Mouse (Mus musculus): ENCODE data around the gene Erbb3. TPM values are rescaled to one million over a fixed set of nuclear protein-coding genes. Genes with fewer than 3 reads are reported as not detected.
"Not testable (repeated sequence)": the region's sequence is repeated elsewhere in the genome, so short reads cannot be mapped to it uniquely, and the experiment has no call there.

The Erbb3 gene
- 0.59 and 0.75 TPM in 2 replicates for polyA plus RNA-seq (2011; ENCODE audit: insufficient read depth, insufficient read length, low replicate concordance, missing spikeins)

- TF ChIP-seq CTCF (IDR thresholded peaks at IDR 0.05; ENCODE audit: control insufficient read depth, insufficient read depth, low read length) (no peak), POLR2A (IDR thresholded peaks at IDR 0.05; ENCODE audit: borderline replicate concordance, control insufficient read depth, low read depth, low read length) (no peak)
- under 1% methylated on average over 43 of the region's 43 CpGs for WGBS
- H3K27ac ChIP-seq (ENCODE audit: control insufficient read depth, insufficient read depth, low read depth, low read length, poor library complexity): no peak within 1 kb of the TSS
Observed at GRCm38 (mm10) chr10:128589464-128590192, at the start of gene Erbb3. Gene Erbb3, minus strand, starts transcription at chr10:128589652.

DNA sequence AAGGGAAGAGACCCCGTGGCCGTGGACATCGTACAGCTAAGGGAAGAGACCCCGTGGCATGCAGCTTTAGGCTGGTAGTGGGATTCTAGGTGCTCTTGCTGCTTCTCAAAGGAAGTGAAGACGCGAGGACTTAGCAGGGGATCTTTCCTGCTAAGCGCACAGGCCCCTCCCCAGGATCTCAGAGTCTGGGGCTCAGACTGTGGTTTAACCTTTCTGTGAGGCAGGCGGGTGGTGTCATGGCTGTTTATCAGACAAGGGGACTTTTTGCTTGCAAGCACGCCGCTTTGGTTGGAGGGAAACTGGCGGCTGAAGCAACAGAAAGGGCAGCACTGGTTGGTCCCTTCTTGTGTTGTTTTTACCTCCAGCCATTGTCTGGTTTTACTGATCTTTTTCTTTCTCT lies 47.6 kb upstream of the Erbb3 start:
- H3K4me3 ChIP-seq (replicated peaks; ENCODE audit: control insufficient read depth, low read depth, low read length): no peak overlapping the region
- WGBS: 11% methylated on average over 11 of the region's 11 CpGs
- TF ChIP-seq POLR2A (IDR thresholded peaks at IDR 0.05; ENCODE audit: borderline replicate concordance, control insufficient read depth, low read depth, low read length): no peak
- no peak overlapping the region for H3K27ac ChIP-seq (ENCODE audit: control insufficient read depth, insufficient read depth, low read depth, low read length, poor library complexity)
- H3K4me1 ChIP-seq (ENCODE audit: control insufficient read depth, insufficient read depth, low read length): no peaks in the 10 kb centered on the region

More at GRCm38 (mm10) chr10:128589464-128590192, at the start of gene Erbb3:
- H3K4me1 ChIP-seq (ENCODE audit: control insufficient read depth, insufficient read depth, low read length): no peaks in the 10 kb centered on the region; the same call in 1 of the 2 replicates
- peak within 1 kb of the TSS; percentile 59 for H3K4me3 ChIP-seq (replicated peaks; ENCODE audit: control insufficient read depth, low read depth, low read length)

DNA sequence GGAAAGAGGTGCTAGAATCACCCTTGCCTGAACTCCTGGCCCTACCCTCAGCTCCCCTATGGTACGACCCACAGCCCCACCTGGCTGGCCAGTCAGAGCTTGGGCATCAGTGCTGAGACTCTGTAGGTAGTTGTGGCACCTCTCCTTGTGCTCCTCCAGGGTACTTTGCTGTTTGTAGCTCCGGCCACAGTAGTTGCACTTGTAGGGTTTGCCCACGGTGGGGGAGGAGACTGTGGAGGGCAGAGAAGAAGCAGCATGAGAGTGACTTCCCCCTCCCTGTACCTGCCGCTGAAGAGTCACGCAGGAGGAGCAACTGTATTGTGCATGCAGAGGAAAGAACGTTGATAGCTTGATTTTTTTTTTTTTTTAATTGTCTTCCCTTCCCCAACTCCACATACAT lies 47.1 kb upstream of the Erbb3 start:
- Histone ChIP-seq H3K27ac (ENCODE audit: control insufficient read depth, insufficient read depth, low read depth, low read length, poor library complexity) (no peak overlapping the region), H3K4me1 (ENCODE audit: control insufficient read depth, insufficient read depth, low read length) (no peaks in the 10 kb centered on the region), H3K4me3 (replicated peaks; ENCODE audit: control insufficient read depth, low read depth, low read length) (no peak overlapping the region)
- WGBS: 16% methylated on average over 6 of the region's 6 CpGs
- TF ChIP-seq POLR2A (IDR thresholded peaks at IDR 0.05; ENCODE audit: borderline replicate concordance, control insufficient read depth, low read depth, low read length): no peak
- no peak for TF ChIP-seq CTCF (IDR thresholded peaks at IDR 0.05; ENCODE audit: control insufficient read depth, insufficient read depth, low read length)

DNA sequence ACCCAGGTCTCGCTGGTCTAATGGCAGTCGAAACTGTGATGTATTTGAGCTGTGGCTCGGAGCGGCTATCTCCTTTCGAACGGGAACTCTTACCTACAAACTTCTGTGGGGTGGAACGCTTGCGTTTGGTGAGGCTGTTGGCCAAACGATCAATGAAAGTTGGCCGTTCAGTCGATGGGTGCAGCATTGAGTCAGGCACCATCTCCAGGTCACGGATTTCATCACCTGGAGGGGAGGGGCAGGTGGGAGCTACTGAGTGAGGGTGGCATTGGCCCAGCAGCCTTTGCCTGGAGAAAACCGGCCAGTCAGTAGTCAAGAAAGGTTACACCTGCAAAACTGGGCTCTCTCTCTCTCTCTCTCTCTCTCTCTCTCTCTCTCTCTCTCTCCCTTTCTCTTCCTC lies 46.2 kb upstream of the Erbb3 start:
- TF ChIP-seq CTCF (IDR thresholded peaks at IDR 0.05; ENCODE audit: control insufficient read depth, insufficient read depth, low read length): no peak
- WGBS: 91% methylated on average over 13 of the region's 13 CpGs
- no peak overlapping the region for H3K4me3 ChIP-seq (replicated peaks; ENCODE audit: control insufficient read depth, low read depth, low read length)
- H3K27ac ChIP-seq (ENCODE audit: control insufficient read depth, insufficient read depth, low read depth, low read length, poor library complexity): no peak overlapping the region
- H3K4me1 ChIP-seq (ENCODE audit: control insufficient read depth, insufficient read depth, low read length): no peaks in the 10 kb centered on the region

DNA sequence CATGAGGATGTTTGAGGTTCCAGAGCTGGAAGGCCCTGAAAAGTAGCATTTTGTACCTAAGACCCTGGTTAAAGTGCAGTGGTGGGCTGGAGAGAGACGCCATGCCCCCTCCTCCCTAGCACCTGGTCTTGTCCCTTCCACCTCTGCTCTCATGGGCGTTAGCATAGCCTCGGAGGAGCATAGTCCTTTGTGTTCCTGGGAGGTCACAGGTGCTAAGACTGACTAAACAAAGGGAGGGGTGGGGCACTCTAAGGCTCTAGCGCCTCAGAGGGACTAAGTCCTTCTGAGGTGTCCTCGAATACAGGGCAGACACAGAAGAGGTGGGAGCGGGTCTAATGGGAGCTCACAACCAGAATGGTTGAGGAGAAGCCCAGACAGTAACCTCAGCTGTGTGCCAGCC lies 42.1 kb upstream of the Erbb3 start:
- H3K4me3 ChIP-seq (replicated peaks; ENCODE audit: control insufficient read depth, low read depth, low read length): no peak overlapping the region
- H3K27ac ChIP-seq (ENCODE audit: control insufficient read depth, insufficient read depth, low read depth, low read length, poor library complexity): no peak overlapping the region
- WGBS: 60% methylated on average over 6 of the region's 6 CpGs
- no peaks in the 10 kb centered on the region; the same call in 1 of the 2 replicates for H3K4me1 ChIP-seq (ENCODE audit: control insufficient read depth, insufficient read depth, low read length)
- no peak for TF ChIP-seq CTCF (IDR thresholded peaks at IDR 0.05; ENCODE audit: control insufficient read depth, insufficient read depth, low read length)
- TF ChIP-seq POLR2A (IDR thresholded peaks at IDR 0.05; ENCODE audit: borderline replicate concordance, control insufficient read depth, low read depth, low read length): no peak

DNA sequence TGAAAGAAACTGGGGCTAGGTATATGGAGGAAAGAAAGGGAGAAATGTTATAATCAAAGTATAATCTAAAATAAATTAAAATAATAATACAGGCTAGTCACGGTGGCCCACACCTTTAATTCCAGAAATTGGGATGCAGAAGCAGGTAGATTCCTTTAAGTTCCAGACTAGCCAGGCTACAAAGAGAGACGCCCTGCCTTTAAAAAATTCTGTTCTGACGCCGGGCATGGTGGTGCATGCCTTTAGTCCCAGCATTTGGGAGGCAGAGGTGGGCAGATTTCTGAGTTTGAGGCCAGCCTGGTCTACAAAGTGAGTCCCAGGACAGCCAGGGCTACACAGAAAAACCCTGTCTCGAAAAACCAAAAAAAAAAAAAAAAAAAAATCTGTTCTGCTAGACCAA lies 40.9 kb upstream of the Erbb3 start:
- WGBS: 82% methylated on average over 5 of the region's 5 CpGs
- not testable (repeated sequence) for H3K27ac ChIP-seq (ENCODE audit: control insufficient read depth, insufficient read depth, low read depth, low read length, poor library complexity); H3K4me1 ChIP-seq (ENCODE audit: control insufficient read depth, insufficient read depth, low read length); H3K4me3 ChIP-seq (replicated peaks; ENCODE audit: control insufficient read depth, low read depth, low read length)

GRCm38 (mm10) chr10:128629746-128630145 lies 40.3 kb upstream of the Erbb3 start:
- Histone ChIP-seq H3K4me1 (ENCODE audit: control insufficient read depth, insufficient read depth, low read length) (peaks cover 3% of the 10 kb centered on the region; the same call in 1 of the 2 replicates), H3K4me3 (replicated peaks; ENCODE audit: control insufficient read depth, low read depth, low read length) (no peak overlapping the region), H3K27ac (ENCODE audit: control insufficient read depth, insufficient read depth, low read depth, low read length, poor library complexity) (no peak overlapping the region)
- WGBS: 65% methylated on average over 2 of the region's 2 CpGs
- TF ChIP-seq POLR2A (IDR thresholded peaks at IDR 0.05; ENCODE audit: borderline replicate concordance, control insufficient read depth, low read depth, low read length): no peak
- no peak for TF ChIP-seq CTCF (IDR thresholded peaks at IDR 0.05; ENCODE audit: control insufficient read depth, insufficient read depth, low read length)

GRCm38 (mm10) chr10:128627398-128628317 lies 38.2 kb upstream of the Erbb3 start:
- Histone ChIP-seq H3K27ac (ENCODE audit: control insufficient read depth, insufficient read depth, low read depth, low read length, poor library complexity) (no peak overlapping the region), H3K4me1 (ENCODE audit: control insufficient read depth, insufficient read depth, low read length) (peaks cover 3% of the 10 kb centered on the region; the same call in 1 of the 2 replicates), H3K4me3 (replicated peaks; ENCODE audit: control insufficient read depth, low read depth, low read length) (no peak overlapping the region)
- TF ChIP-seq POLR2A (IDR thresholded peaks at IDR 0.05; ENCODE audit: borderline replicate concordance, control insufficient read depth, low read depth, low read length) (no peak), CTCF (IDR thresholded peaks at IDR 0.05; ENCODE audit: control insufficient read depth, insufficient read depth, low read length) (no peak)
- 62% methylated on average over 10 of the region's 10 CpGs for WGBS
